Mouse (Mus musculus): ENCODE data around the gene Socs3.

The Socs3 gene

DNA sequence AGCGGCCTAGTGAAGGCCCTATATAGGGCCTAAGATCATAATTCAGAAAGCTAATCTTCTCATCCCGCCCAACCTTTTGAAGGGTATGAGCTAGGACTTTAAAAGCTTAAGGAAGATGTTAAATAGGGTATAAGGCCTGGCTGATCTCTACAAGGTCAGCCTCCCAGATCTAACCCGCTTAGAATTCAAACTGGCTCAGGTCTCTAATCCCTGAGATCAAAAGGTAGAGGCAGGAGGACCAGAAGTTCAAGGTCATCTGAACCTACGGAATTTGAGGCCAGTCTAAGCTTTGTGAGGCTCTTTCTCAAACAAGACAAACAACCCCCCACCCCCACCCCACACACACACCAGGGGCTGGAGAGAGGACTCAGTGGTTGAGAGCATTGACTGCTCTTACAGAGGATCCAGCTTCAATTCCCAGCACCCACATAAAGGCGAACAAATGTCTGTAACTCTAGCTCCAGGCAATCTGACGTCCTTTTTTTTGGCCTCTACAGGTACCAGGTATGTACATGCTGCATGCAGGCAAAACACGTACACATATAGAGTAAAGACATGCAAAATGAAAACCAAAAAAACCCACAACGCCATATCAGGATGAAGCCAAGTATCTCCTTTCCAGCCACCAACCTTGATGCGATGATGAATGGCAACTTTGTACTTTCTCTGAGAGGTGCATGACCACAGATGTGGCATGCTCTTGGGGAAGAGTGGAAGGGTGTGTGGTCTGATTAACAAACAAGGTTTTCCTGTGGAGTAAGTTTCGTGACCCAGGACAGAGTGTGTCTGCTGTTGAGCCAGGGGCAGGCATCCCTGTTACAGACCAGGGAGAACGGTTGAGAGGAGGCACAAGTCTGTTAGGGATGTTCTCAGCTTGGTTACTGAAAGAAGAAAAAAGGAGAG is 3.1 kb upstream of the Socs3 start:
- DNase-seq (ENCODE audit: low spot score in 2 of 2), result no peak

DNA sequence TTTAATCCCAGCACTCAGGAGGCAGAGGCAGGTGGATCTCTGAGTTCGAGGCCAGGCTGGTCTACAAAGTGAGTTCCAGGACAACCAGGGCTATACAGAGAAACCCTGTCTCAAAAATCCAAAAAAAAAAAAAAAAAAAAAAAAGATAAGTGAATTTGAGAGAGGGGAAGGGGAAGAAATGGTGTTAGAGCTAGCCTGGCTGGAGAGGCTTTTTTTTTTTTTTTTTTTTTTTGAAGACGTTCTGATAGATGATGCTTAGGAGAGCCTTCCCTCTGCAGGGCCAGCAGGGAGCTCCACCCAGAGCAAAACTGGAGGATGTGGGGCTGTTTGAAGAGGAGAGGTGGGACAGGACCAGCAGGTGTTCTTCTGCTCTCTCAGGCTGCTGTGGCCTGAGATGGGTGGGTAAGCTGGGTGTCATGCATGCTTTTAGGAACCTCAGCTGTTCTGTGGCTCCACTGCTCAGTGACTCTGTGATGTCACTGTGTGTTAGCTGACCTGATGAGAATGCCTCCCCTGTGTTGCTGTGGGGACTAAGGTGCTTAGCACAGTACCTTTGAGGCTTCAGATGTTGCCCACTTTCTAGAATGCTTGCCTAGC is 1.9 kb upstream of the Socs3 start:
- DNase-seq (ENCODE audit: low spot score in 2 of 2), result no peak

DNA sequence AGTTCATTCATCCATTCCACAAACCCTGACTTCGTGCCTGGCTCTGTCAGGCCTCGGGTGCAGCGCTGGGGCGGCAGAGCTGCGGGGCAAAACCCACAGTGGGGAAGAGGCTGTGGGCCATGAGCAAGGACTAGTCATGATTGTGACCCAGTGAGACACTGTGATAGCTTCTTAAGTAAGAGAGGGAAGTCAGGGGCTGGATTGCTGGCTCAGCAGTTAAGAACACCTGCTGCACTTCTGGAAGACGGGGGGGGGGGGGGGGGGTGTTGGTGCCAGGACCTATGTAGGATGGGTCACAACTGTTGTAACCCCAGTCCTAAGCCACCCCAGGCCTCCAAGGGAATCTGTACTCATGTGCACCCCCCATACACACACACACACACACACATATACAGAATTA is 1.3 kb upstream of the Socs3 start:
- no peak for DNase-seq (ENCODE audit: low spot score in 2 of 2)

DNA sequence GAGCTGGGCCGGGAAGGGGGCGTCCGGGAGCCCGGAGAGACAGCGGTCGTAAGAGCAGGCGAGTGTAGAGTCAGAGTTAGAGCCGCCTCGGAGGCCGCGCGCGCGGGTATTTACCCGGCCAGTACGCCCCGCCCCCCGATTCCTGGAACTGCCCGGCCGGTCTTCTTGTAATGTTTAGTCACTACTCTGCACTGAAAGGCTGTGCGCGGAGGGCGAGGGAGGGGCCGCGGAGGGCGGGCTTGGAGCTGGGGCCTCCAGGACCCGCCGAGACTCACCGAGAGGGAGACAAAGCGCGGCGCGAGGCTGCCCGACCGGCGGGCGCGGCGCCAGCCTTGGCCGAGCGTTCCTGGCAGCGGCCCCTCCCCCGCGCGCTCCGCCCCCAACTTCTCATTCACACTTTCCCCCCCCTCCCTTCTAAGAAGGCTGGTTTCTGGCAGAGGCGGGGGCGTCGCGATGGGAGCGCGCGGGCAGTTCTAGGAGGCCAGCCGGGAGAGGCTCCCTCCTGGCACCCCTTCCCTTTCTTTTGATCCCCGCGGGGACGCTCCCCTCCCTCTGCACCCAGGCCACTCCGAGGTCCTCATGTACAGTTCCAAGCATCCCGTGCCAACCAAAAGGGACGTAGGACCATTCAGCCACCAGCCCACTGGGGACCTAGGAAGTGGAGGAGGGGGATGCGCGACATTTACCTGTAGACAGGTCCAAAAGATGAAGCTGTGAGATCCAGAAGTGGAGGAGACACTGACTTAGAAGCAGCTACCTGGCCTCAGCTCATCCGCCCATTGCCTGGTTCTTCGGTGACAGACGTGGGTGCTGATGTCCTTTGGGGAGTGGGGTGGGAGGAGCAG is 525 bp downstream of the Socs3 start:
- peak; percentile 83 to 86 for DNase-seq (ENCODE audit: low spot score in 2 of 2)

DNA sequence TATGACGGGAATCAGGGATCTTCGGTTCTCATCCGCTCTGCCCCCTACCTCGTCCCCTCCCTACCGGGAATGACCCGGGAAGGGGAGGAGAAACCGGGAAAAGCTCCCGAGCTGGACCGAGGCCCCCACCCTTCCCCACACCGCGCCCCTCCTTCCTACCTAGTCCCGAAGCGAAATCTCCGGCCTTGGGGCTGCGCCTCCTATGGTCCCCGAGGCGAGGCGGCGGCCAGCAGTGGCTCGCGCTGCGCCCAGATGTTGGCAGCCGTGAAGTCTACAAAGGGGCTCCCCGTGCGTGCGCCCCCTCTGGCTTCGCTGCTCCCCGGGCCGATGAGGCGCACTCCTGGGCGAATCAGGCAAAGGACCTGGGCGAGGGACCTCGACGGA is 1.1 kb downstream of the Socs3 start:
- no peak for DNase-seq (ENCODE audit: low spot score in 2 of 2)

DNA sequence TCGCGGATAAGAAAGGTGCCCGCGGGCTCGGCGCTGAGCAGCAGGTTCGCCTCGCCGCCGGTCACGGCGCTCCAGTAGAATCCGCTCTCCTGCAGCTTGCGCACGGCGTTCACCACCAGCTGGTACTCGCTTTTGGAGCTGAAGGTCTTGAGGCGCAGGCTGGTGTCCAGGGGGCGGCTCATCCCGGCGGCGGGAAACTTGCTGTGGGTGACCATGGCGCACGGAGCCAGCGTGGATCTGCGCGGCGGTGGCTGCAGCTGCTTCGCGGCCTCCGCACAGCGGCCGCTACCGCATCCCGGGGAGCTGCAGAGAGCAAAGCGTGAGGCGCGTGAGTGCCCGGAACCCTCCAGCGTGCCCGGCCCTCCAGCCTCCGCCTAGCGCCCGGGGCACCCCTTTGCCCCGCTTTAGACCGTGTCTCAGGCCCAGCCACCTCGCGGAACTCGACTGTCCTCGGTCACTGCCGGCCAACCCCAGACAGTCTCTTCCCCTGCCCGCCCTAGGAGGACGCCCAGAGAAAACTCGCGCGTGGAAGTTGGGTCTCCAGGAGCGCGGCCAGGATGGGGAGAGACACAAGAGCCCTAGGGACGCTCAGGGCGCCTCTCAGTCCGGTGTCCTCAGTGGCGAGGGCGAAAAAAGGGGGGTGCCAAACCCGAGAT is 1.7 kb downstream of the Socs3 start:
- DNase-seq (ENCODE audit: low spot score in 2 of 2), result no peak

DNA sequence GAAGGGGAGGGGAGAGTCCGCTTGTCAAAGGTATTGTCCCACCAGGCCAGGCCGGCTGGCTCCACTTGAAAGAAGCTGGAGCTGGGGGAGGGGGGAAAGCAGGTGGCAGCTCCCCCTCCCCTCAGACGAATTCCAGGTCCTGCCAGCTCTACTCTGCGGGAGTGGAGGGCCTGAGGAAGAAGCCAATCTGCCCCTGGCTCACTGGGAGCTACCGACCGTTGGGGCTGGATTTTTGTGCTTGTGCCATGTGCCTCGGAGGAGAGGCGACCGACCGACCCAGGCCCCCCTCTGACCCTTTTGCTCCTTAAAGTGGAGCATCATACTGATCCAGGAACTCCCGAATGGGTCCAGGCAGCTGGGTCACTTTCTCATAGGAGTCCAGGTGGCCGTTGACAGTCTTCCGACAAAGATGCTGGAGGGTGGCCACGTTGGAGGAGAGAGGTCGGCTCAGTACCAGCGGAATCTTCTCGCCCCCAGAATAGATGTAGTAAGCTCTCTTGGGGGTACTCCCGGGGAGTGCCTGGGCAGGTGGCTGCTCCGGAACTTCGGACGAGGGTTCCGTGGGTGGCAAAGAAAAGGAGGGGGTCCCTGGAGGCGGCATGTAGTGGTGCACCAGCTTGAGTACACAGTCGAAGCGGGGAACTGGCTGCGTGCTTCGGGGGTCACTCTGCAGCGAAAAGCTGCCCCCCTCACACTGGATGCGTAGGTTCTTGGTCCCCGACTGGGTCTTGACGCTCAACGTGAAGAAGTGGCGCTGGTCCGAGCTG is 2.4 kb downstream of the Socs3 start:
- no peak for DNase-seq (ENCODE audit: low spot score in 2 of 2)

DNA sequence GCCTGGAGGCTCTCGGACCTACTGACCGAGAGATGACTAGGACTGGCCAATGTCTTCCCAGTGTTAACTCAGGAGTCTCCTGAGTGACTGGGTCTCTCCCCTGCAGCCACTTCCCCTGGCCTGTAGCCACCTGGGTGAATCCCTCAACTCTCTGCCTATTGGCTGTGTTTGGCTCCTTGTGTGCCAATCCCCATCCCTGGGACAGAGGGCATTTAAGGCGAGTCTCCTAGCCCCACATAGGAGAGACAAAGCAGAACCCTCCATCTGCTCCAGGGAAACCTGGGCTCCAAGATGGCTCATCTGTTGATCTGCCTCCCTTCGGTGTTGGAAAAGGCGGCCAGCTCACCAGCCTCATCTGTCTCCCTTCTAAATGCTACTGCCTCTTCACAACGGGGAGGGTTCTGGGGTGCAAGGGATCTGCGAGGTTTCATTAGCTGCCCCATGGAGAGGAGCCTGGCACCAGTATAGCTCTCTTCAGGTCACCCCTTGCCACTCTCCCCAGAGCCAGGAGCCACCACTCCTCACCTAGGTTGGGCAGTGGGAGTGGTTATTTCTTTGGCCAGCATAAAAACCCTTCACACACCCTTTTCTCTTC is 3.2 kb downstream of the Socs3 start:
- no peak for DNase-seq (ENCODE audit: low spot score in 2 of 2)

DNA sequence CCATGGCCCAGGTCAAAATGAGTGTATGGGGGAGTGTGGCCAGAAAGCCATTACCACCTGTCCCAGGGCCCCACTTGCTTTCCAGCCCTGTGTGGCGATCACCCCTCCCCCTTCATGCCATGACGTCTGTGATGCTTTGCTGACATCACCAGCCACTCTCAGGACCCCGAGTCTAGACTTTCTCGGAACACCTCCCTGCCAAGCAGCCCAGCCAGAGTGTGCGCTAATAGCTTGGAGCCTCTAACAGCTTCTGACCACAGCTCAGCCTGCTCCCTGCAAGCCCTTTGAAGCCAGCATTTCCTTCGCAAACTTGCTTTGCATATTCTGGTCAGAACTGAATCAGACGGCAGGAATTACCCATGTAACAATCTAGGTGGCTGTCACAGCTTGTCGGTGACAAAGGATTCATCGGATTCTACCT is 4.3 kb downstream of the Socs3 start:
- no peak for DNase-seq (ENCODE audit: low spot score in 2 of 2)

DNA sequence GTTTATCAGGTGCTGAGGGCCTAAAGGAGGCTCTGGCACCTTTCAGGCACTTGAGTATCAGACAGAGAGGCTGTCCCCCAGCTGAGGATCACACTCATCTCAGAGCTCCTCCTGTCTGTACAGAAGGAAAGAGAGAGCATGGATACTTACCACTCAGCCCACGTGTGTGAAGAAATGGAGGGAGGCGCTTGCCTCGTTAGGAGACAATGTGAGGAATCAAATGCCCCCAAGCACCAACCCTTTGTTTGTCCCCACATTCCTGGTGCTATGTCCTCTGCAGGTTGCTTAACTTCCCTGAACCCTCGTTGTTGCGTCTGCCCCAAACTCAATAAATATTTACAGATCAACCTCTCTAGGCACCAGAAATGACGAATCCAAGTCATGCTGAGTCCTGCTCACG is 4.8 kb downstream of the Socs3 start:
- DNase-seq (ENCODE audit: low spot score in 2 of 2), result no peak

DNA sequence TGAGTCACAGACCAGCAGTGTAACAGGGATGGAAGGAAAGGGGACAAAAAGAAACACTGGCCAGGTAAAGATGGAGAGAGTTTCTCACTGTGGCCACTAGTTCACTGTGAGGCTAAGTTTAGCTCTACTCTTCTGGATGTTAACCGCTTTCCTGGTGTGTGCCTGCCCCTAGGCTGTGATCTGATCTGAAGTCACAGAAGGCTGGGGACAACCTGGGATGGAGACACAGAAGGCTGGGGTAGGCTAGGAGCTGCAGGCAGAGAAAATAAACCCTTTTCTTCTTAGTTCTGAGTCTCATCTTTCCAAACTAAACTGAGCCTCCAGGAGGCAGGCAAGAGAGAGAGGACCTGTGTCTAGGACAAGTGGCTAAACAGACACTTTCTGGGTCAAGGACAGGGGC is 5.6 kb downstream of the Socs3 start:
- DNase-seq (ENCODE audit: low spot score in 2 of 2), result no peak

DNA sequence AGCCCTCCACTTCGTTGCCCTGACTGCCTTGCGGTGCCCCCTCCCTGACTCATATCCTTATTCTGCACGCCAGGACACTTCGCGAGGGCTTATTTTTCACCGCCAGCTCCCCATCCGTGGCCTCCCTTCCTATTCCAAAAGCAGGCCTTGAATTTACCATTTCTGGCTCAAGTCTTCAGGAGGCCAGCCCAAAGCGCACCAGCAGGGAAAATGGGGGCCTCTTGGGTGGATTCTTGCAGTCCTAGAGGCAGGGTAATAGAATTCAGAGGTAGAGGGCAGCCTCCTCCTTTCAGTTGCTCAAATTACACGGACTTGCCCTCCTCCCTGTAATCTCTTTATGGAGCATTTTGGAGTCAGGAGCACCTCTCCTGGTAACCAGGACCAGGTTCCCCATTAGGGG is 6.0 kb downstream of the Socs3 start:
- no peak for DNase-seq (ENCODE audit: low spot score in 2 of 2)

DNA sequence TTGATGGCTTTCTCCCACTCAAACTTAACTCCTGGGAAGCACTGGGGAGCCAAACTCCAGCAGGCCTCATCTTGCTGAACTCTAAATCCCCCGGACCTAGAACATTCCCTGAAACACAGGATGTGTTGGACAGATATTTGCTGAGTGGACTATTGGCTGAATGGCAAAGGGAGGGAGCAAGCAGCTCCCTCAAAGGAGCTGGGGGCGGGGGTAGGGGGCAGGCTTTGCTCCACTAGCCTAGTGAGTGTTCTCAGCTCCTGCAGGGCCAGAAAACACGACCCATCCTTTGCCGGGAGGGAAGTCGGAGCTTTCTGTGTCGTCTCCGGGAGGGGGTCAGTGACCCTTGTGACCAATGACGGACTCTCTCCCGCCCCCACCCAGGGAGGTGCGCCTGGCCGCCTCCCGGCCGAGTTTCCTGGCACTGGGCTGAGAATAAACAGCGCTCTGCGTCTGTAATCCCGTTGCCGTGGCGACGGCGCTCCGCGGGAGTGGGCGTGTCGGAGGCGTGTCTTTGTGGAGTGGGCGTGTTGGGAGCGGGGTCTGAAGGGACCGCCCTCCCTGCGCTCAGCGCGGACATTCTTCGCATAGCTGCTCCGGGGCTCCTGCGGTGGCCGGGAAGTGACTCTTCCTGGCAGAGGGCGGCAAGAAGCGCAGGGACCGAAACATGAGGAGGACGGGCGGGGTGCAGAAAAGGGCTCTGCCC is 6.6 kb downstream of the Socs3 start:
- peak; percentile 90 to 93 for DNase-seq (ENCODE audit: low spot score in 2 of 2)

DNA sequence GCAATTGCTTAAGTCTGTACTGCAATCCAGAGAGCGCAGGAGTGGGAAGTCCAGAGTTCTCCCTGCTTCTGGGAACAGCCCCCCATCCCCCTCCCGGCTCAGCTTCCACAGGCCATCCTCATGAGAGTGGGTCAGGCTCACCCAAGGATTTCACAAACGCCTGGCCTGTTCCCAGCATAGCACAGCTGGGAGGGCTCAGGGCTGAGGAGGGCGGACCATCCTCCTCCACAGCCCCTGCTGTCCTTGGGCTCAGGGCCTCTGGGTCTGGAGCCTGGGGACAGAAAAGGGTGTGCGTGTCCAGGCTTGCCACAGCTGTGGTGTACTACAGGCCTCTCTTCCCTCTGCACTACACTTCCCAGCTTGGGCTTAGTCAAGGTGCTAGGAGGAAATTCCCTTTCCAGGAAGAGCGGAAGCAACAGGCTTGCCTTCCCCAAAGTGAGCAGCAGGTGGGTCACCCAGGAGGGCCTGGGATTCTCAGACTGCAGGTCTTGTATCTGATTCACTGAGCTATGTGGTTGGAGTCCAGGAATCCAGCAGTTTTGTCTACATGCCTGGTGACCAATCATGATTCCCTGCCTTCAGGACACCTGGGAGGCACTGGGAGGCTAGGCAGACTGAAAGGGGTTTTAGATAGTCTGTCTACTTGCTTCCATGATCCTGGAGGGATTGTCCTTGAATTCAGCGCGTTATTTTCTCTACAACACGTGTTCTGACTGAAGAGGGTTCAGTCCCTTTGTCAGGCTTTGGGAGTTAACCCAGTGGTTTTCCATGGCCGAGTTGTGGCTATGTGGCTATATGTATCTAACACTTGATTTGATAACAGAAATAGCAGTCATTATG is 7.4 kb downstream of the Socs3 start:
- no peak for DNase-seq (ENCODE audit: low spot score in 2 of 2)

DNA sequence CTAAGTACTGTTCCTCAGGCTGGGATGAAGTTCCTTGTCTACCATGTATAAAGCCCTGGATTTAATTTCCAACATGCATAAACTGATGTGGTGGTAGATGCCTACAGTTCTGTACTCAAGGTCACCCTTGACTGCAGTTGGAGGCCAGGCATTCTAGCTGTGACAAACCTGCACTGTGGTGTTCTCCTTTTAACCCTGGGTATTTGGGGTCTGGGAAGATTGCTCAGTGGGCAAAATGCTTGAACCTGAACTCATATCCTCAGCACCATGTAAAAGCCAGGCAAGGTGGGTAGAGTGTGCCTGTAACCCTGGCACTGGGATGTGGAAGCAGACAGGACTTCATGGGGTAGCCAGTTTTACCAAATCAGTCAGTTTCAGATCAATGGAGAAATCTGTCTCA is 9.2 kb downstream of the Socs3 start:
- no peak for DNase-seq (ENCODE audit: low spot score in 2 of 2)

DNA sequence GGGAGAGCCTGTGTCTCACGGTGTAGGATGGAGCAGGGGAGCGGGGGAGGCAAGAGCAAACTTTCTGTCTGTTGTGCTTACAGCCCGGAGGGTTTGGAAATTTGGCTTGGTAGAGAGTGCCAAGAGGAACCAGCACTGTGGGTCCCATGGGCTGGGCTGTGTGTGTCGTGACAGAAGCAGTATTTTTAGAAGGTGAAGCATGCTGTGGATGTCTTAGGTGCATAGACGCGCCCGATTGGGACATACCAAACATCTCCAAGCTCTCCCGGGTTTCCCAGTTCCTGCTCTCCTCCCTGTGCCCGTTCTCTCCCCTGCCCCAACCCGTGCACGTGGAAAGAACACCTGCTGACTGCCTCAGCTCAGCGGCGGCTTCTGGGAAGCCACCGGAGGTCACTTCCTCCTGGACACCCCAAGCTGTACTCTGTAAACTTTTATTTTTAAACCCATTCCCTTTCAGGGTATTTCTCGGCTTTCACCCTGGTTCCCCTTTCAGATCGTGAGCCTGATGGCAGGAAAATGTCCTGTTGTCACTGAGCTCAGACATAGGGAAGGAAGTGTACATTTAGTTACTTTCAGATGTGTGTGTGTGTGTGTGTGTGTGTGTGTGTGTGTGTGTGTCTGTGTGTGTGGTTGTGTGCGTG is 10.0 kb downstream of the Socs3 start:
- no peak for DNase-seq (ENCODE audit: low spot score in 2 of 2)

DNA sequence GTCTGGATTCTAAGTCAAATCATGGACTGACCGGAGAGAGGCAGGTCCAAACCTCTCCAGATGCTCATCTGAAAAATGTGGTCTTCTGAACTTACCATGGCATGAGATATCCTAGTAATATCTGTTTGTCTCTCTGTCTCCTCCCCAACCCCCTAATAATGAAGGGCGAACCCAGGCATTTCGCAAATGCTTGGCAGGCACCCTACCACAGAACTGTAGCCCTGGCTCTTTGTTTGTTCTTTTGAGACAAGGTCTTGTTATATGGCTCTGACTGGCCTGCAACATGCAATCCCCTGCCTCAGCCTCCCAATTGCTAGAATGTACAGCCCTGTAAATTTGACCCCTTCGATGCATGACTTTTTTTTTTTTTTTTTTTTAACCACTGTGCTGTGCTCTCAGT is 10.7 kb downstream of the Socs3 start:
- DNase-seq (ENCODE audit: low spot score in 2 of 2), result no peak

DNA sequence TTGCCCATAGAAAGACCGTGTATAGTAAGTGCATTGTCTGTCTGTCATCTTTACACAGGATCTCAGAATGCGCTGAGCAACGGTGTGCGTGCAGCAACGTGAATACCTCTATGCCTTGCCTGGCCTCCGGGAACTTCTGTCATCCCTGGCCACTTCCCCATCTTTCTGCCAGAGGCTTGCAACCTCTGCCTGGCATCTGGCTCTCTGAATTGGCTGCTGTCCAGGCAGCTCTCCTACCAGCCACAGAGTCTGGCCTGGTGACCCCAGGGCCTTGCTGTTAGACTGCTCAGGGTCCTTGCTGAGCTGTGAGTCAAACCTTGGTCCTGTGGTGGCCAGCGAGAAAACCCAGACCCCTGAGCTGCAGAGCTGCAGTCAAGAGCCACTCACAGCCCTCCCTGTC is 11.7 kb downstream of the Socs3 start:
- DNase-seq (ENCODE audit: low spot score in 2 of 2), result no peak

DNA sequence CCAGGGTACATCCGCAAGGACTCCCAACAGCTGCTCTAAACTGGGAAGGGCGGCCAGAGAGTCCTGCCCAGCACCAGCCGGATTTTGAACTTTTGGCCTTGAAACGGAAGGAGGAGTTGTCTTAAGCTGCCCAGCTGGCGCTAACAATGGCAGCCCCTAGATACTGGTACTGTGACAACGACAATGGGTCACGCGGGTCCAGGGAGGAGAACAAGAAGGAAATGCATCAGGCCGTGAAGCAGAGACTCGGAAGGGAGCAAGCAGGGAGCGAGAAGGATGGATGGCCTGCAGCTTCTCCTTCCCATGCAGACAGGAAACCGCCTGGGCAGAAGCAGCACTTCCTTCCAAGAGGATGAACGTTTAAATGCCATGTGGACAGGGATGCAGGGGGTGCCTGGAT is 14.2 kb downstream of the Socs3 start:
- DNase-seq (ENCODE audit: low spot score in 2 of 2), result no peak

All from right cerebral cortex, postnatal 36 days (tissue).